Mouse (Mus musculus) fibroblast of lung, adult 2 months (primary cell): Measurements from ENCODE around the gene Prkch.
A peak's percentile ranks its signal among the peaks of the same experiment; 100 is the strongest.

Experiments
- DNase-seq: peaks from one replicate; pipeline ENCODE4 v3.0.0-alpha.2; 2011; ENCODE audit warnings: low read depth

Prkch gene

DNA sequence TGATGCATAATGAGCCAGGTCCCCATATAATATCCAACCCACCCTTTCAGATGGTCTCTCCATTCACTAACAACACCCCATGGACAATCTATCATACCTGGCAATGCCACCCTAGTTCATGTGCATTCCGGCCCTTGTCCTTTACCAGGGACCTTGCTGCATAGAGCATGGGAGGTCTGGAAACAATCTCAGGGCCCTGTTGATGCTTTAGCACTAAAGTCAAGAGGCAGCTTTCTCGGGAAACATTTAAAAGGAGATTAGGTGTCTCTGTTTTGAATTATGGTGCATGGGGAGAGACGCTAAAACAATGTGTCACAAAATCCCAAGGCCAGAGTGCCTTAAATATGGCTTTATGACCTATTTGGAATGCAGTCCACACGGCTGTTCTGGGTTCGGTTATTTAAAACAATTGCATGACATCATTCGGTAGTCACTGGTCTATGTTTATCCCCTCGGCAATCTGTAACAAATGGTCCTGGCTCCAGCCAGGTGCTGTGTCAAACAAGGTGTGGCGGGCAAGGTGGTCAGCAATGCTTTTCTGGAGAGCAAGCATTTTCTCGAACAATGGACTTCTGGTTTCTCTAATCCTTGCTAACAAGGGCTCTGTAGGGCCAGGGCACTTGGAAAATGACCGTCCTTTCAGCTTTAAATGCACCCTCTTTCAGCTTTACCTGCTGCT lies 217.9 kb downstream of the Prkch start:
- no peak for DNase-seq

DNA sequence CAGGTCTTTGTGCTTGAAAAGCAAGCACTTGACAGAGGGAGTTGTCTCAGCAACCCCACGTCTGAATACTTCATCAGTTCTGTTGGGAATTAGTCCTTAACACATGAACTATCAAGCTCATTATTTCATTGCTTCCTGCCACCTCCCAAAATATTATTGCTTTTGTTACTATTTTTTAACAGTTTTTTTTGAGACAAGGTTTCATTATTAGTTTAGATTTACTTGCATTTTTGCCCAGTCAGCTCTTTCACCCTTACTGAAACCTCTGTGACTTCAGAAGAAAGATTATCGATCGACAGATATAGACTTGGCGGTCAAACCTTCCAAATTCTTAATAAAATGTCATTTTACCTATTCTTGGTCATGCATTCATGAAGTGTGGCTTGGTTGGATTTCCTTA lies 219.3 kb downstream of the Prkch start:
- DNase-seq: no peak

- DNase-seq: no peak
These were observed 220.9 kb downstream of the Prkch start for GRCm38 (mm10) chr12:73805541-73805940.

DNA sequence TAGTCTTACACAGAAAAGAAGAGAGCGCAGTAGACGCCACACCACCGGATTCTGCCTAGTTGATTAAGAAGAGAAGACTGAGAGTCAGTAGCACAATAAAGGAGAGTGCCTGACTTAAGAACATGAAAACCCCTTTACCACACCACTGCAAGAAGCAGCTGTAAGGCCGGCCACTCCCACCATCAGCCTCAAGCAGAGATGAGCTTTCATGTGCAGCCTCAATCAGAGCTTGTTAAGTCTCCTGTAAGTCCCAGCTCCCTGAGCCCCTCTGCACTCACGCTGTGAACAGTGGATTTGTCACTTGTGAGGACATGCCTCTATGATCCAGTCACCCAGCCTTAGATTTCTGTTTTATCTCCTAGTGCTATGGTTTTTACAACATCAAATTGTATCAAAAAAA lies 221.4 kb downstream of the Prkch start:
- no peak for DNase-seq

DNA sequence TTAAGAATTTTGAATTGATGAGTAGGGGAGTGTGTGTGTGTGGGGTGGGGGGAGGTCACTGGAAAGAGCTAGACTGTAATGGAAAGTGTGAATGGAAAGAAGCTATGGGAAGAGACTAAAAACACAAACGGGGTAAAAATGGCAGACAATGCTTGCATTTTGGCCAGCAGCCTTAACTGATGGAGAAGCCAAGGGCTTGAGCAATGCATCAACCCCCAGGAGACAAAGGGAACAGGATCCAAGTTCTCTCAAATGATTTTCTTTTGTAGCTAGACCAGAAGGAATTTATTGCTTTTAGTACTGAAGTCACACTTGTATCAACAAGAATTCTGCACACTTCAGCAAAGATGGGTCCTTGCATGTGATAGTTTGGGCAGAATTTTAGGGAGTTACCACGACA lies 222.6 kb downstream of the Prkch start:
- peak; percentile 56 for DNase-seq

GRCm38 (mm10) chr12:73810041-73810795 lies 225.6 kb downstream of the Prkch start:
- DNase-seq: no peak

DNA sequence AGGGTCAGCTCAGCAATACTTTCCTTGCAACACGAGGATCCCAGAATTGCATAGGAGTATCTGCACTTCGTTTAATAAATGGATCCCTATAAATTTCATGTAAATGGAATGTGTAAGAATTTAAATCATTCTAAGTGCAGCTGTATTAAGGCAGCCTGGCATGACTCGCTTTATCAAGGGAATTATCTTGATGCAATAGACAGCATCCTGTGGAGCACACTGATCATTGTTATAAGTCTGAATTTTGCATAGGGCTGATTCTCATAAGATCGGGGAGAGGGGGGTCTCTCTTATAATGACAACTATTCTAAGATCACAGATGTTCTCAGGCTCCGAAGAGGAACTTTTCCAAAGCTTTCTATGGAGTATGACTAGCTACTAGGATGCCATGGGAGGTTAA lies 226.3 kb downstream of the Prkch start:
- no peak for DNase-seq

DNA sequence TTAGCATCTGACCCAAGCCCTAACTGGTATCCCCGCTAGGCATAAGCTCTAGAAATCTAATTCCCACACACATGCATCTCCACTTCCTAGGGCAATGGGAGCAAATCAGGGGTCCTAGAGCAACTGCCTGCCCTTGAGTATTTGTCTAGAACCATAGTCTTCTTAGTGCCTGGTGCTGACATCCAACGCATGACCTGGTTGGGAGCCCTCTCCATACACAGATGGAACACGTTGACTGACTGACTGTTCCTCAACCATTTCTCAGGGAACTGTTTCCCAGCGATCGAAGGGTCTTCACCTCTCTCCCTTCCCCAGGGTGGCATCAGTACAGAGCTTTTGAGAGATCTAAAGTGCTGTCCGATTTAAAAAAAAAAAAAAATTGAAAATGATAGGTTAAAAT lies 227.6 kb downstream of the Prkch start:
- DNase-seq: no peak

DNA sequence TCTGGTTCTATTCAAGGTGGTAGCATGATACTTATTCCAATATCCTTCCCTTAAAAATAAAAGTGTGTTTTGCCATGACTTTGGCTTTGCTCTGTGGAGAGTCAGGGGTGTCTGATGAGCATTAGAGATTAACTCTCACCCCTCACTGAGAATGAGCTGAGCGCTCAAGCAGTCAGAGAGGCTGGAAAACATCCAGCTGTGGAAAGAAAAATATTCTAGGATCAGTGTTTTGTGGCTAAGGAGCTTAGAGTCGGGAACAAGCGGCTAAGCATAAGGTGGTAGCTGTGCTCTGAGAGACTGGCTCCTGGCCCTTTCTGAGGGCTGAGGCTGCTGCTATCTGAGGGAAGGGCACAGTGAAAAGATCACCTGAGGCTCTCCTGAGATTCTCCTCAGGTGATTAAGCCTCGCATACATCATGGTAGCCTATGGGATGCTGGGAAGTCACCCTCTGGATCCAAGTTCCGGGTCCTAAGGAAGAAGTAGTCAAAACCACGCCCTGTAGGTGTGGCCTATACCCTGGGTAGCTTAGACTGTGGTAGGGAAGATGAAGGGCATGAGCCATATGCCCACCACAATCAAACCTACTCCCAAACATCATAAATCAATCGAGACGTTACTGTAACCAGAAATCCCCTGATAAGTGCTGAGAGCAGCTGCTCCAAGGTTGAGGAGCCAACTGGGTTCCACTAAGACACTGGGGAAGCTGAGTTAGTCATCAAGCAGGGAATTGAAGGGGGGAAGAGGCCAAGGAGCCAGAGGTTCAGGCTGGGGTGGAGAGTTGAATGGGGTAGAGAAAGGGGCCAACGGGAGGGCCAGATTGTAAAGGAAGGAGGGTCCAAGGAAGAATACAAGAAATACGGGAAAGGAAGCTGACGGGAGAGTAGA lies 228.7 kb downstream of the Prkch start:
- DNase-seq: no peak

DNA sequence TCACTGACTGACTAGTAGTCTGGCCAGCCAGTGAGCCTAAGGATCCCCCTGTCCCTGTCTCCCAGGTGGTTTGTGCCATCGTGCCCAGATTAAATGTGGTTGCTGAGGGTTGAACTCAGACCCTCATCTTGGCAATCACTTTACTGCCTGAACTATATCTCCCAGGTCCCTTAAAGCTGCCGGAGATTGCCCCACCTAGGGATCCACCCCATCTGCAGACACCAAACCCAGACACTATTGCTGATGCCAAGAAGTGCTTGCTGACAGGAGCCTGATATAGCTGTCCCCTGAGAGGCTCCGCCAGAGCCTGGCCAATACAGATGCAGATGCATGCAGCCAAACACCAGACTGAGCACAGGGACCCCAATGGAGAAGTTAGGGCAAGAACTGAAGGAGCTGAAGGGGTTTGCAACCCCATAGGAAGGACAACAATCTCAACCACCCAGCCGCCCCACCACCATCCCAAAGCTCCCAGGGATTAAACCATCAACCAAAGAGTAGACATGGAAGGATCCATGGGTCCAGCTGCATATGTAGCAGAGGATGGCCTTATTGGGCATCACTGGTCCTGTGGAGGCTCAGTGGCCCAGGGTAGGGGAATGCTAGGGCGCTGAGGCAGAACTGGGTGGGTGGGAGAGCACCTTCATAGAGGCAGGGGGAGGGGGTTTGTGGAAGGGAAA lies 229.6 kb downstream of the Prkch start:
- DNase-seq: no peak

DNA sequence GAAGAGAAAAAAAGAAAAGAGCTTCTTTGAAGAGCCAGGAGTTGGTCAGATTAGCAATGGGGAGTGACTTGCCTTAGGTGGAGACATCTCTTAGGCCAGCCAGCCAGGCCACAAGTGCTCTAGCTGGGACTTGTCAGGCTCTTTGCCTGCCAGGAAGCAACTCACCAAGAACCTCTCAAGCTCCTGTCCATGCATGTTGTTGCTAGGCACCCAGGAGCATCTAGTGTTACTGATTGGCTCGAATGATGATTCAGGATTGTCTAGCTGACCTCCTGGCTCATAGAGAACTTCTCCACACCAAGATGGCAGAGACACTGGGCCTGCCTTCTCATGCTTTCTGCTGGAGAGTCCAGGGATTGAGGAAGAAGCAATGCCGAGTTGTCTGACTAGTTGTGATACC lies 230.3 kb downstream of the Prkch start:
- DNase-seq: no peak

- no peak for DNase-seq
These were observed 230.9 kb downstream of the Prkch start for GRCm38 (mm10) chr12:73815463-73815862.

DNA sequence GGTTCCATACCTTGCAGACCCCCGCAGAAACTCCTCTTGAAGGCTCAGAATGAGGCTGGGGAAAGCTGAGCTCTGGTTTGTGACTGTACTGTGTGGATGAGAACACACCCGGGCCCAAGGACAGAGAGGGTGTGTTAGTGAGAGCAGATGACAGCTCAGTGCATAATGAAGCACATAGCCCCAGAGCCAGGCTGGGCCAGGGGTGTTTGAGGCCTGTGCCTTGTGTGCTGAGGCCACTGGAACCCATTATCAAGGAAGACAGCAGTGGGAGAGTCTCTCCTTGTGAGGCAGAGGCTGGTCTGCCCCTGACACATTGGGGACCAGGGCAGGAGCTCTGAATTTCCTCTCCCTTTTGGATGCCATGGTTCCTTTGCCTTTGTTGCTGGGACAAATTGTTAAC lies 231.3 kb downstream of the Prkch start:
- no peak for DNase-seq

GRCm38 (mm10) chr12:73816866-73817265 lies 232.3 kb downstream of the Prkch start:
- DNase-seq: no peak

GRCm38 (mm10) chr12:73818801-73819200 lies 234.2 kb downstream of the Prkch start:
- no peak for DNase-seq

GRCm38 (mm10) chr12:73821176-73821575 lies 236.6 kb downstream of the Prkch start:
- no peak for DNase-seq

DNA sequence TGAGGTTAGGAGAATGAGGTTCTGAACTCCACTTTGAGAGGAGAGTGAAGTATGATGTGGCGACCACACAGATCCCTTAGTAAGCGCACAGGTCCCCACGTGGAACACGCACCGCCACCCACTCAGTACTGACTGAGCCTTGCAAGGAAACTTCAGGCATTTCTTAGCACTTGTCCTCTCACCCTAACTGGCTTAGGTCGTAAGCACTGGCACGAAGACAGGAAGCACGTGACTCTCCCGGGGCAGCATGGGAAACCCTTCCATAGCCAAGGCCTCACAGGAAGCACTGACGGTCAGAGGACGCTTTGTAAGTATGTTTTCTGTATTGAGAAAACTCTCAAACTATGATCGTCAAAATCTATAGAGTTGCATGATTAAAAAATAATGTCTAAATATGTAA lies 237.7 kb downstream of the Prkch start:
- DNase-seq: no peak

- no peak for DNase-seq
These were observed 240.2 kb downstream of the Prkch start for GRCm38 (mm10) chr12:73824828-73825227.
